Mouse (Mus musculus): Measurements from ENCODE around the gene Ric8b. TPM values are rescaled to one million over a fixed set of nuclear protein-coding genes. Genes with fewer than 3 reads are reported as not detected.

The Ric8b gene
- polyA plus RNA-seq, 1 experiment = 12.9 TPM

DNA sequence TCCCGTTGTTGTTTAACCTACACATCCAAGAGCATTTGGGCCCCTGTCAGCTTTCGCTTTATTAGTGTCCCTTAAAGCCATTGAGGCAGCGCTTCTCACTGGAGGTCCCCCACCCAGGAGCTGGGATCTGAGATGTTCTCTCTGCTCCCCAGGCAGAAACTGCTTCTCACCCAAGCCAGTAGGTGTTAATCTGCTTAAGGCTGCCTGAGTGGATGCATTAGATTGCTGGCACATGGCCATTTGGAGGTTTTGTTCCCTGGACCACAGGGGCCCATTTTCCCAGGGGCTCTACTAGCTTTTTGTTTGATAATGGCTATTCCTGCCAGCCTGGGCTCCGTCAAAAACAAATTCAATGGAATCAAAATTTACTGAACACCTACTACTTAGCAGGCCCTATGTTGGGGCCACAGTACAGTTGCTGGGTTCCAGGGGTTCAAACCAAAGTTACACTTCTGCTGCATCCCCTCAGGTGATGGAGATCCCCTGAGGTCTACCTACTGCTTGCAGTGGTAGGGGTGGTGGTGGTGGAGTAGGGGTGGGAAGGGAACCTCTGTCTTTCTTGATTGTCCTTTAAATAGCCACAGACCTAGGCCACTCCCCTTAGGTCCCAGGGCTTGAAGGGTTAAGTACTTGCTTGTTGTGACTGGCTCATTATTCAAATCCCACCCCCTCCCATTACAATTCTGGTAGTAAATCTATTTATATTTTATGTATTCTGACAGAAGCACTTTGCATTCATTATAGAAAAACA lies 28.1 kb upstream of the Ric8b start:
- WGBS = 82% methylated on average over 4 of the region's 4 CpGs

DNA sequence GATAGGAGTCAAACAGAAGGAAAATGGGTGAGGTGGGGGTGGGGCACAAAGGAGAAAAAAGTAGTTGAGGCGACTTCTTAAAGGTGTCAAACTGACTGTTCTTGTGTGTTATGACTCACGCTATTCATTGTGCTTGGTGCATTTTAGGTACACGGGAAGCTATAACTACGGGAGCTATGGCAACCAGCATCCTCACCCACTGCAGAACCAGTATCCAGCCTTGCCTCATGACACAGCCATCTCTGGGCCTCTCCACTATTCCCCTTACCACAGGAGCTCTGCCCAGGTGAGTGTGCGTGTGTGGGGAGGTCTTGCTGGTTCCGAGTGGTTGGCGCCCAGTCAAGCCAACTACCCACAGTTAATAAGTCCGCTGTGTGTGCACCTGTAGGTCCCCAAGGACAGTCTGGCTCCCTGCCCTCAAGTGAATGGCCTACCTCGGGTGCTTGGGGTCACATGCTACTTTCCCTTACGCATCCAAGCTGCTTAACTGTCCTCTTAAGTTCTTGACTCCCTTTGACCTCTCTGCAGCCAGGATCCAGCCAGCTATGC lies 21.5 kb upstream of the Ric8b start:
- TF ChIP-seq POLR2A (IDR thresholded peaks at IDR 0.05; ENCODE audit: borderline replicate concordance, extremely low read depth, low read depth, low read length) = no peak
- 88% methylated on average over 10 of the region's 10 CpGs for WGBS
- no peak for DNase-seq
- no peaks in the 10 kb centered on the region for H3K4me1 ChIP-seq (ENCODE audit: control insufficient read depth, insufficient read depth, low read length)
- no peak overlapping the region for H3K4me3 ChIP-seq (replicated peaks; ENCODE audit: extremely low read depth, low read depth, low read length)

More for the DNA sequence above, 28.1 kb upstream of the Ric8b start:
- H3K4me1 ChIP-seq (ENCODE audit: control insufficient read depth, insufficient read depth, low read length) = no peaks in the 10 kb centered on the region
- H3K4me3 ChIP-seq (replicated peaks; ENCODE audit: extremely low read depth, low read depth, low read length) = no peak overlapping the region
- no peak for DNase-seq
- TF ChIP-seq POLR2A (IDR thresholded peaks at IDR 0.05; ENCODE audit: borderline replicate concordance, extremely low read depth, low read depth, low read length) = no peak
- TF ChIP-seq CTCF (IDR thresholded peaks at IDR 0.05; ENCODE audit: insufficient read depth, low read length) = no peak

- Histone ChIP-seq H3K4me1 (ENCODE audit: control insufficient read depth, insufficient read depth, low read length) (no peaks in the 10 kb centered on the region), H3K4me3 (replicated peaks; ENCODE audit: extremely low read depth, low read depth, low read length) (no peak overlapping the region)
- TF ChIP-seq POLR2A (IDR thresholded peaks at IDR 0.05; ENCODE audit: borderline replicate concordance, extremely low read depth, low read depth, low read length) (no peak), CTCF (IDR thresholded peaks at IDR 0.05; ENCODE audit: insufficient read depth, low read length) (no peak)
- 61% methylated on average over 9 of the region's 9 CpGs for WGBS
- DNase-seq = no peak
Observed at GRCm38 (mm10) chr10:84896941-84897930, 20.2 kb upstream of the Ric8b start.

DNA sequence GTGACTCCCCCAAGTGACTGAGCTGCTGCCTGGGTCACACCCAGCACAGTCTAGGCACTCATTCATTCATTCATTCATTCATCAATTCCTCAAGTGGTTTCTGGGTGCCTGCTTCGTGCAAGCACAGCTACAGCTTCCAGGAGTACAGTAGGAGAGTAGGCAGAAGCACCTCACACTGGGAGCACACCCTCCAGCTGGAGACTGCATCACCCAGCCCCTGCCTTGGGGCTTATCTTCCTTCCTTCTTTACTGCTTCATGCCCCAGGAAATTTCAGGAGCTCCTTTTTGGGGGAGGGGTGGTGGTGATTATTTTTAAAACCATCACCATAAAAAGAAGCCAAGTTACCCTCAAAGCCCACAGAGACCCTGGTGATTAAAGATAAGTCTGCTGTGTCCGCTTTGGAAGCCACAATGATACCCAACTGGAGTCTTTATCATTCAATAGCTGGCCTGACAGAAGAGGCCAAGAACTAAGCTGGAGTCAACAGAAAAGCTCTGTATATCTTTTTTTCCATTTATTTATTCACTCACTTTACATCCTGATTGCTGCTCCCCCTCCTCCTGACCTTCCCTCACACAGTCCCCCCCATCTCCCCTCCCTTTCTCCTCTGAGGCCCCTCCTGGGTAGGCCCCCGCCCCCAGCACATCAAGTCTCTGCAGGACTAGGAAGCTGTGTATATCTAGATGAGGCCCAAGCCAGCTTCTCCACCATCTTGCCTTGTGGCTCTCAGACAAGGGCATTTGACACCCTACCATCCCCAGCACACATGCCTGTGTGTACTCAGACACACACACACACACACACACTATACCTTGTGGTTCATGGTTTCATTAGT lies 19.1 kb upstream of the Ric8b start:
- no peaks in the 10 kb centered on the region for H3K4me1 ChIP-seq (ENCODE audit: control insufficient read depth, insufficient read depth, low read length)
- TF ChIP-seq CTCF (IDR thresholded peaks at IDR 0.05; ENCODE audit: insufficient read depth, low read length) (no peak), POLR2A (IDR thresholded peaks at IDR 0.05; ENCODE audit: borderline replicate concordance, extremely low read depth, low read depth, low read length) (no peak)
- WGBS = 81% methylated on average over 3 of the region's 3 CpGs
- no peak overlapping the region for H3K4me3 ChIP-seq (replicated peaks; ENCODE audit: extremely low read depth, low read depth, low read length)
- DNase-seq = no peak

DNA sequence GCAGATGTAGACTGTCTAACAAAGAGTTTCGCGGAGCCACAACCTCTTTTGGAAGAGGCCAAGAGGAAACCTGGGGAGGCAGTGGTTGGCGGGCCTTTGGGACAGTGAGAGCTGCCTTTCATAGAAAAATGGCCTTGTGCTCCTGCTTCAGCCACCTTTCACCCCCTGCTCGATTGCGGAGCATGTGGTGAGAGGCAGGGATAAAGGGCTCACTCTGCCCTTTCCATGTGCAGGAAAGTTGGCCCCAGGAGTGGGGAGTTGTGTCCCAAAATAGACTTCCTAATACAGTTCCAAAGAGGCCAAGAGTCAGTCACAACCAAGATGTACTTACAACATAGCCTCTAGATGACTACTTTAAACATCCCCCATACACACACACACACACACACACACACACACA lies 15.7 kb upstream of the Ric8b start:
- TF ChIP-seq POLR2A (IDR thresholded peaks at IDR 0.05; ENCODE audit: borderline replicate concordance, extremely low read depth, low read depth, low read length) = no peak
- TF ChIP-seq CTCF (IDR thresholded peaks at IDR 0.05; ENCODE audit: insufficient read depth, low read length) = no peak
- no peak for DNase-seq
- WGBS = 77% methylated on average over 5 of the region's 5 CpGs
- Histone ChIP-seq H3K4me3 (replicated peaks; ENCODE audit: extremely low read depth, low read depth, low read length) (no peak overlapping the region), H3K4me1 (ENCODE audit: control insufficient read depth, insufficient read depth, low read length) (no peaks in the 10 kb centered on the region)

- no peak for DNase-seq
- no peak overlapping the region for H3K4me3 ChIP-seq (replicated peaks; ENCODE audit: extremely low read depth, low read depth, low read length)
- 79% methylated on average over 2 of the region's 2 CpGs for WGBS
- TF ChIP-seq CTCF (IDR thresholded peaks at IDR 0.05; ENCODE audit: insufficient read depth, low read length) = no peak
- no peak for TF ChIP-seq POLR2A (IDR thresholded peaks at IDR 0.05; ENCODE audit: borderline replicate concordance, extremely low read depth, low read depth, low read length)
- no peaks in the 10 kb centered on the region for H3K4me1 ChIP-seq (ENCODE audit: control insufficient read depth, insufficient read depth, low read length)
Observed at GRCm38 (mm10) chr10:84902213-84902612, 15.2 kb upstream of the Ric8b start.

DNA sequence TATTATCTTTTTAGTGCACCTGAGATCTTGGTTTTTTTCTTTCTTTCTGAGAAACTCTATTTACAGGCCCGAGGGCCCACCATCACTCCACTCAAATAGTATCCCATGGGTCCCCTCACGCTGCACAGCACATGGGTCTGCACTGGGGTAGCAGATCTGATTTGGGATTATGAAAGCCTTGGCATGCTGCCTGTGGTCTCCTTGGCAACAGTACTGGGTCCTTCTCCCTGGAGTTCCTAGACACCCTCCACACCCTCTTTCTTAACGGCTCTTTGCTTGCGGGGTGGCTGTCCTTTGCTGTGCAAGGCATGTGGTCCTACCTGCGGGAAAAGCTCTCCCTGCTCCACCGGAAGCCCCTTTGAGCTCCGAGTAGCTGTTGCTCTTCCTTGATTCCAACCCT lies 14.1 kb upstream of the Ric8b start:
- WGBS = 28% methylated on average over 7 of the region's 7 CpGs
- no peak for DNase-seq
- no peak for TF ChIP-seq CTCF (IDR thresholded peaks at IDR 0.05; ENCODE audit: insufficient read depth, low read length)
- no peak for TF ChIP-seq POLR2A (IDR thresholded peaks at IDR 0.05; ENCODE audit: borderline replicate concordance, extremely low read depth, low read depth, low read length)
- Histone ChIP-seq H3K4me1 (ENCODE audit: control insufficient read depth, insufficient read depth, low read length) (no peaks in the 10 kb centered on the region), H3K4me3 (replicated peaks; ENCODE audit: extremely low read depth, low read depth, low read length) (no peak overlapping the region)

GRCm38 (mm10) chr10:84903742-84904141 lies 13.7 kb upstream of the Ric8b start:
- WGBS = 13% methylated on average over 5 of the region's 5 CpGs
- Histone ChIP-seq H3K4me1 (ENCODE audit: control insufficient read depth, insufficient read depth, low read length) (no peaks in the 10 kb centered on the region), H3K4me3 (replicated peaks; ENCODE audit: extremely low read depth, low read depth, low read length) (no peak overlapping the region)
- no peak for DNase-seq
- TF ChIP-seq POLR2A (IDR thresholded peaks at IDR 0.05; ENCODE audit: borderline replicate concordance, extremely low read depth, low read depth, low read length) (no peak), CTCF (IDR thresholded peaks at IDR 0.05; ENCODE audit: insufficient read depth, low read length) (no peak)

- no peak for DNase-seq
- no peak for TF ChIP-seq POLR2A (IDR thresholded peaks at IDR 0.05; ENCODE audit: borderline replicate concordance, extremely low read depth, low read depth, low read length)
- no peak for TF ChIP-seq CTCF (IDR thresholded peaks at IDR 0.05; ENCODE audit: insufficient read depth, low read length)
- H3K4me3 ChIP-seq (replicated peaks; ENCODE audit: extremely low read depth, low read depth, low read length) = no peak overlapping the region
- no peaks in the 10 kb centered on the region for H3K4me1 ChIP-seq (ENCODE audit: control insufficient read depth, insufficient read depth, low read length)
- WGBS = 80% methylated on average over 9 of the region's 9 CpGs
Observed at GRCm38 (mm10) chr10:84906895-84907294, 10.5 kb upstream of the Ric8b start.

Data from lung, adult 2 months (tissue).